Mouse (Mus musculus) cerebellum, adult 2 months (tissue): ENCODE results near the gene Fhit.

Experiments
- CTCF ChIP-seq: fragments of 200-500 bp; IDR thresholded peaks from 2 replicates; pipeline ENCODE4 v1.5.1; 2011; ENCODE audit warnings: low read depth, mild to moderate bottlenecking, control low read depth, low read length, moderate library complexity, borderline replicate concordance; ENCODE audit not compliant: insufficient read depth
- POLR2A ChIP-seq: fragments of 200-500 bp; IDR thresholded peaks from 2 replicates; pipeline ENCODE4 v1.6.1; 2011; ENCODE audit warnings: low read length, control low read depth, borderline replicate concordance; ENCODE audit not compliant: insufficient read depth

- TF ChIP-seq POLR2A (no peak), CTCF (no peak)
These were observed 1309.8 kb downstream of the Fhit start for GRCm38 (mm10) chr14:9852041-9852440.
